Mouse (Mus musculus): ENCODE data around the gene Gm21650.
"Not testable (repeated sequence)": the region's sequence is repeated elsewhere in the genome, so short reads cannot be mapped to it uniquely, and the experiment has no call there.

Gene Gm21650

GRCm38 (mm10) chrY:77692508-77692907, at the start of gene Gm21650:
Gene Gm21650, plus strand, starts transcription at chrY:77692808.
- DNase-seq (ENCODE audit: low read depth, low spot score), result not testable (repeated sequence)

All from CD4-positive, CD25-positive, alpha-beta regulatory T cell, adult 2 months (primary cell).